Mouse (Mus musculus): ENCODE data around the gene Trmt44. TPM values are rescaled to one million over a fixed set of nuclear protein-coding genes. Genes with fewer than 3 reads are reported as not detected.

Gene Trmt44
- polyA plus RNA-seq, 1 experiment, result 6.8 TPM

GRCm38 (mm10) chr5:35536271-35536670 lies 38.6 kb downstream of the Trmt44 start:
- Histone ChIP-seq H3ac (ENCODE audit: control insufficient read depth, insufficient read length, low read depth) (no peak overlapping the region), H3K79me2 (ENCODE audit: control insufficient read depth, insufficient read depth) (no peaks in the 10 kb centered on the region), H3K36me3 (ENCODE audit: control insufficient read depth, insufficient read depth) (no peaks in the 10 kb centered on the region), H3K4me3 (ENCODE audit: insufficient read depth, poor library complexity, severe bottlenecking) (no peak overlapping the region), H3K79me3 (ENCODE audit: low read depth) (no peaks in the 10 kb centered on the region), H3K27me3 (ENCODE audit: control insufficient read depth, insufficient read depth, insufficient read length) (peaks cover 36% of the 10 kb centered on the region)
- TF ChIP-seq USF1 (IDR thresholded peaks at IDR 0.05; ENCODE audit: low read depth) (no peak), MYOG (IDR thresholded peaks at IDR 0.05; ENCODE audit: control insufficient read depth, extremely low read depth, insufficient read length) (no peak)

GRCm38 (mm10) chr5:35531586-35531985 lies 43.3 kb downstream of the Trmt44 start:
- Histone ChIP-seq H3K36me3 (ENCODE audit: control insufficient read depth, insufficient read depth) (no peaks in the 10 kb centered on the region), H3K27me3 (ENCODE audit: control insufficient read depth, insufficient read depth, insufficient read length) (peaks cover 30% of the 10 kb centered on the region), H3K79me3 (ENCODE audit: low read depth) (no peaks in the 10 kb centered on the region), H3ac (ENCODE audit: control insufficient read depth, insufficient read length, low read depth) (no peak overlapping the region), H3K4me3 (ENCODE audit: insufficient read depth, poor library complexity, severe bottlenecking) (no peak overlapping the region), H3K79me2 (ENCODE audit: control insufficient read depth, insufficient read depth) (no peaks in the 10 kb centered on the region)
- TF ChIP-seq MAX (IDR thresholded peaks at IDR 0.05) (peak; percentile 33), CTCF (IDR thresholded peaks at IDR 0.05; ENCODE audit: control insufficient read depth, insufficient read depth, insufficient read length) (no peak), CEBPB (IDR thresholded peaks at IDR 0.05; ENCODE audit: low read depth) (peak; percentile 95), MYOG (IDR thresholded peaks at IDR 0.05; ENCODE audit: control insufficient read depth, extremely low read depth, insufficient read length) (no peak), MYOD1 (IDR thresholded peaks at IDR 0.05; ENCODE audit: control insufficient read depth, insufficient read length, low read depth) (no peak)

- TF ChIP-seq MAX (IDR thresholded peaks at IDR 0.05), result no peak
- TF ChIP-seq CTCF (IDR thresholded peaks at IDR 0.05; ENCODE audit: control insufficient read depth, insufficient read depth, insufficient read length), result peak; percentile 72
- Histone ChIP-seq H3K36me3 (ENCODE audit: control insufficient read depth, insufficient read depth) (no peaks in the 10 kb centered on the region), H3K27me3 (ENCODE audit: control insufficient read depth, insufficient read depth, insufficient read length) (peaks cover 22% of the 10 kb centered on the region), H3ac (ENCODE audit: control insufficient read depth, insufficient read length, low read depth) (no peak overlapping the region), H3K79me2 (ENCODE audit: control insufficient read depth, insufficient read depth) (no peaks in the 10 kb centered on the region), H3K79me3 (ENCODE audit: low read depth) (no peaks in the 10 kb centered on the region), H3K4me3 (ENCODE audit: insufficient read depth, poor library complexity, severe bottlenecking) (no peak overlapping the region)
These were observed 44.4 kb downstream of the Trmt44 start for GRCm38 (mm10) chr5:35530442-35530841.

GRCm38 (mm10) chr5:35525469-35526123 lies 49.3 kb downstream of the Trmt44 start, which contains the start of gene Cpz:
Cpz (minus strand) TSS chr5:35525698.
- Histone ChIP-seq H3K79me3 (ENCODE audit: low read depth) (no peaks in the 10 kb centered on the region), H3K79me2 (ENCODE audit: control insufficient read depth, insufficient read depth) (no peaks in the 10 kb centered on the region), H3K4me3 (ENCODE audit: insufficient read depth, poor library complexity, severe bottlenecking) (no peak within 1 kb of the TSS), H3ac (ENCODE audit: control insufficient read depth, insufficient read length, low read depth) (no peak within 1 kb of the TSS), H3K27me3 (ENCODE audit: control insufficient read depth, insufficient read depth, insufficient read length) (peaks cover 20% of the 10 kb centered on the region), H3K36me3 (ENCODE audit: control insufficient read depth, insufficient read depth) (no peaks in the 10 kb centered on the region)
- no peak for TF ChIP-seq MYOG (IDR thresholded peaks at IDR 0.05; ENCODE audit: control insufficient read depth, extremely low read depth, insufficient read length)
- no peak for TF ChIP-seq MYOD1 (IDR thresholded peaks at IDR 0.05; ENCODE audit: control insufficient read depth, insufficient read length, low read depth)
- TF ChIP-seq CEBPB (IDR thresholded peaks at IDR 0.05; ENCODE audit: low read depth), result no peak
- TF ChIP-seq USF1 (IDR thresholded peaks at IDR 0.05; ENCODE audit: low read depth), result no peak
- TF ChIP-seq FOSL1 (IDR thresholded peaks at IDR 0.05; ENCODE audit: insufficient read depth, low read length, poor library complexity, severe bottlenecking), result no peak
- no peak for TF ChIP-seq MAX (IDR thresholded peaks at IDR 0.05)
- no peak for TF ChIP-seq CTCF (IDR thresholded peaks at IDR 0.05; ENCODE audit: control insufficient read depth, insufficient read depth, insufficient read length)

GRCm38 (mm10) chr5:35524381-35524780 lies 50.5 kb downstream of the Trmt44 start:
- H3ac ChIP-seq (ENCODE audit: control insufficient read depth, insufficient read length, low read depth), result no peak overlapping the region
- no peak overlapping the region for H3K4me3 ChIP-seq (ENCODE audit: insufficient read depth, poor library complexity, severe bottlenecking)
- peaks cover 18% of the 10 kb centered on the region for H3K27me3 ChIP-seq (ENCODE audit: control insufficient read depth, insufficient read depth, insufficient read length)
- H3K36me3 ChIP-seq (ENCODE audit: control insufficient read depth, insufficient read depth), result no peaks in the 10 kb centered on the region
- no peaks in the 10 kb centered on the region for H3K79me3 ChIP-seq (ENCODE audit: low read depth)
- TF ChIP-seq CEBPB (IDR thresholded peaks at IDR 0.05; ENCODE audit: low read depth) (no peak), CTCF (IDR thresholded peaks at IDR 0.05; ENCODE audit: control insufficient read depth, insufficient read depth, insufficient read length) (no peak), MYOG (IDR thresholded peaks at IDR 0.05; ENCODE audit: control insufficient read depth, extremely low read depth, insufficient read length) (no peak), FOSL1 (IDR thresholded peaks at IDR 0.05; ENCODE audit: insufficient read depth, low read length, poor library complexity, severe bottlenecking) (no peak), MAX (IDR thresholded peaks at IDR 0.05) (no peak), MYOD1 (IDR thresholded peaks at IDR 0.05; ENCODE audit: control insufficient read depth, insufficient read length, low read depth) (no peak), USF1 (IDR thresholded peaks at IDR 0.05; ENCODE audit: low read depth) (no peak)
- H3K79me2 ChIP-seq (ENCODE audit: control insufficient read depth, insufficient read depth), result no peaks in the 10 kb centered on the region

GRCm38 (mm10) chr5:35523735-35524134 lies 51.1 kb downstream of the Trmt44 start:
- TF ChIP-seq CTCF (IDR thresholded peaks at IDR 0.05; ENCODE audit: control insufficient read depth, insufficient read depth, insufficient read length) (no peak), MAX (IDR thresholded peaks at IDR 0.05) (peak; percentile 46)
- H3ac ChIP-seq (ENCODE audit: control insufficient read depth, insufficient read length, low read depth), result no peak overlapping the region
- H3K36me3 ChIP-seq (ENCODE audit: control insufficient read depth, insufficient read depth), result no peaks in the 10 kb centered on the region
- H3K79me2 ChIP-seq (ENCODE audit: control insufficient read depth, insufficient read depth), result no peaks in the 10 kb centered on the region
- H3K79me3 ChIP-seq (ENCODE audit: low read depth), result no peaks in the 10 kb centered on the region
- H3K4me3 ChIP-seq (ENCODE audit: insufficient read depth, poor library complexity, severe bottlenecking), result no peak overlapping the region
- peaks cover 12% of the 10 kb centered on the region for H3K27me3 ChIP-seq (ENCODE audit: control insufficient read depth, insufficient read depth, insufficient read length)

Data from C2C12 (cell line).